Comparison of ENCODE assay signal across 8 mouse cellular contexts in the genomic region with DNA sequence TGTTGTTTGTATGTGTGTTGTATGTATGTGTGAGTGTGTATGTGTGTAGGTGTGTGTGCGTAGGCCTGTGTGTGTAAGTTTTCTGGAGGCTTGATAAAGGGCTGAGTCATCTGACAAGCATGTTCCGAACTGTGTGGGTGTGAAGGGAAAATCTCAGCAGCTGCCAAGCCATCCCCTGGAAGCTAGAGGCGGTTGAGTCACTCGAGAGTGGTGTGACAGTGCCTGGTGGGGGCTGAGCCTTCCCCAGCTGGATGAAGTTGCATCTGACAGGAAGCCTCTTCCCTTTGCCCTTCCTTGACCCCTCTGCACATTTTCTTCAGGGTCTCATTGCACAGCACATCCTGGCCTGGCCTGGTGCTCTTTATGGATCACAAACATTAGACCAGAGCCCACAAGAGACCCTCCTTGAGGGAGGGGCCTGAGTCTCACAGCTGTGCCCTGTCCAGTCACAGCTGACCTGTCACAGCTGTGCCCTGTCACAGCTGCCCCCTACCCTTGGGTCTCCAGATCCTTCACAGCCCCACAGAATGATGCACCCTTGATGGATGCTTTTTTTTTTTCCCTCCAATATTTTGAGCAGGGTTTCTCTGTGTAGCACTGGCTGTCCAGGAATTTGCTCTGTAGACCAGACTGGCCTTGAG. TPM values are rescaled to one million over a fixed set of nuclear protein-coding genes. Genes with fewer than 3 reads are reported as not detected.
DNase-seq lines count a peak whose midpoint lies in the region; ATAC-seq and TF ChIP-seq lines count a peak whose summit lies in the region.

No protein-coding gene starts in this region.

- no peak overlapping the region for H3K9ac ChIP-seq in kidney, embryonic 15.5 days
- H3K9ac ChIP-seq in heart, adult 2 months (ENCODE audit: low read depth, low read length): no peak overlapping the region
- no peak overlapping the region for H3K9ac ChIP-seq in forebrain, embryonic 12.5 days

- TF ChIP-seq POLR2A in heart, adult 2 months (IDR thresholded peaks at IDR 0.05; ENCODE audit: insufficient read depth, low read depth, low read length): no peak
- no peak for TF ChIP-seq POLR2A in olfactory bulb, adult 2 months (IDR thresholded peaks at IDR 0.05; ENCODE audit: insufficient read depth, low read depth, low read length)

- intact Hi-C loops in heart, adult 2 months (cut with DNase I): loop anchor here (2.0 kb wide), 2 partner anchors 31 to 71 kb away; partner anchors contain the start of gene Traf5

- no peak for DNase-seq in kidney, adult 11 months
- DNase-seq in adrenal gland, adult 2 months: peak; percentile 82
- peak; percentile 69 to 82 for DNase-seq in heart, adult 2 months
- peak; percentile 74 to 80 for DNase-seq in layer of hippocampus, adult 8-10 months (ENCODE audit: low spot score in 2 of 2)
- no peak for DNase-seq in cerebellum, adult 9-11 months

- no peaks in the 10 kb centered on the region for H3K27me3 ChIP-seq in kidney, embryonic 15.5 days
- H3K27me3 ChIP-seq in heart, adult 2 months (ENCODE audit: control insufficient read depth, insufficient read depth, low read length): no peaks in the 10 kb centered on the region
- no peaks in the 10 kb centered on the region for H3K27me3 ChIP-seq in forebrain, embryonic 12.5 days

- TF ChIP-seq EP300 in heart, adult 2 months (IDR thresholded peaks at IDR 0.05; ENCODE audit: insufficient read depth, low read depth, low read length): peak; percentile 91

- no peak for TF ChIP-seq CTCF in heart, adult 2 months (IDR thresholded peaks at IDR 0.05)
- no peak for TF ChIP-seq CTCF in olfactory bulb, adult 2 months (IDR thresholded peaks at IDR 0.05; ENCODE audit: insufficient read depth, low read depth, low read length)

- peaks cover 8% of the 10 kb centered on the region; the same call in 1 of the 2 replicates for H3K9me3 ChIP-seq in kidney, embryonic 15.5 days (replicated peaks)
- H3K9me3 ChIP-seq in forebrain, embryonic 12.5 days: 0 out of 2 replicates have a peak, but pooled peaks cover 5% of the 10 kb centered on the region

- peak overlapping the region; percentile 63 for H3K27ac ChIP-seq in kidney, embryonic 15.5 days
- H3K27ac ChIP-seq in heart, adult 2 months: peak overlapping the region; percentile 49
- H3K27ac ChIP-seq in olfactory bulb, adult 2 months (ENCODE audit: insufficient read depth, low read depth, low read length): peak overlapping the region; percentile 97
- no peak overlapping the region for H3K27ac ChIP-seq in forebrain, embryonic 12.5 days

- H3K4me1 ChIP-seq in kidney, embryonic 15.5 days: peaks cover 8% of the 10 kb centered on the region
- H3K4me1 ChIP-seq in heart, adult 2 months (ENCODE audit: control insufficient read depth, insufficient read depth, low read length): peaks cover 3% of the 10 kb centered on the region
- peaks cover 20% of the 10 kb centered on the region for H3K4me1 ChIP-seq in olfactory bulb, adult 2 months (ENCODE audit: control insufficient read depth, insufficient read depth, low read length)
- H3K4me1 ChIP-seq in forebrain, embryonic 12.5 days: no peaks in the 10 kb centered on the region

- peak; percentile 91 for ATAC-seq in kidney, embryonic 15.5 days (replicated peaks; ENCODE audit: low FRiP score)
- no peak for ATAC-seq in forebrain, embryonic 12.5 days (ENCODE audit: low FRiP score)

- no peaks in the 10 kb centered on the region for H3K79me2 ChIP-seq in heart, adult 2 months (replicated peaks; ENCODE audit: control insufficient read depth, insufficient read depth, low read length)

- no peak overlapping the region for H3K4me3 ChIP-seq in kidney, embryonic 15.5 days (replicated peaks)
- no peak overlapping the region for H3K4me3 ChIP-seq in heart, adult 2 months
- no peak overlapping the region for H3K4me3 ChIP-seq in olfactory bulb, adult 2 months (ENCODE audit: insufficient read depth, low read depth, low read length)
- H3K4me3 ChIP-seq in forebrain, embryonic 12.5 days (replicated peaks): no peak overlapping the region

- H3K36me3 ChIP-seq in kidney, embryonic 15.5 days: peaks cover 88% of the 10 kb centered on the region
- peaks cover 2% of the 10 kb centered on the region; the same call in 1 of the 2 replicates for H3K36me3 ChIP-seq in heart, adult 2 months (ENCODE audit: control insufficient read depth, insufficient read depth, low read length)
- no peaks in the 10 kb centered on the region for H3K36me3 ChIP-seq in forebrain, embryonic 12.5 days (replicated peaks)

- WGBS in kidney, embryonic 15.5 days: 29% methylated on average over 4 of the region's 4 CpGs
- 13% methylated on average over 4 of the region's 4 CpGs for WGBS in heart, adult 2 months
- 21% methylated on average over 4 of the region's 4 CpGs for WGBS in olfactory bulb, adult 2 months
- 92% methylated on average over 4 of the region's 4 CpGs for WGBS in forebrain, embryonic 12.5 days

- no peak overlapping the region for H3K4me2 ChIP-seq in kidney, embryonic 15.5 days
- no peak overlapping the region for H3K4me2 ChIP-seq in forebrain, embryonic 12.5 days

RNA-seq across cellular contexts. Expression of gene Traf5, which starts 30.6 kb away (rescaled TPM):
- 20.0 and 20.8 TPM in 2 replicates for polyA plus RNA-seq in kidney, embryonic 15.5 days (2015; fragmentation: Nextera tagmentation; extraction: Ambion mirVana)
- 10 to 100 TPM in 1 of 2 experiments, 1 to 10 TPM in 1; 2.9 to 10.3 TPM for total RNA-seq in adrenal gland, adult 2 months (2021)
- polyA plus RNA-seq in adrenal gland, adult 2 months (2012; rRNA removed): 1.7 and 2.0 TPM in 2 replicates
- 1 to 10 TPM; 3.9 to 4.3 TPM for total RNA-seq in heart, adult 2 months (2021)
- 4.4 and 5.1 TPM in 2 replicates for polyA plus RNA-seq in heart, adult 2 months (2012; rRNA removed)
- total RNA-seq in layer of hippocampus, adult 8-10 months (2022): 1 to 10 TPM; 1.8 to 6.8 (median 5.4) TPM
- polyA plus RNA-seq in olfactory bulb, adult 2 months (2012; ENCODE audit: insufficient read depth, insufficient read length, low replicate concordance, missing spikeins): not detected in 2 replicates
- 3.3 and 4.5 TPM in 2 replicates for polyA plus RNA-seq in forebrain, embryonic 12.5 days (2016; fragmentation: Nextera tagmentation; extraction: Ambion mirVana)

Comparison
In these comparisons a context has a peak if more than half of its experiments do, and no peak if none do; other contexts are left out.
1. DNase-seq: peak in adrenal gland, adult 2 months (single experiment), heart, adult 2 months (2 of 2) and layer of hippocampus, adult 8-10 months (2 of 2); none in kidney, adult 11 months (single experiment) and cerebellum, adult 9-11 months (single experiment).